Mouse (Mus musculus): Measurements from ENCODE around the gene Dlgap4.
A peak's percentile ranks its signal among the peaks of the same experiment; 100 is the strongest.
"Not testable (repeated sequence)": the region's sequence is repeated elsewhere in the genome, so short reads cannot be mapped to it uniquely, and the experiment has no call there.

Gene Dlgap4

GRCm38 (mm10) chr2:156769274-156769673 is 155.8 kb downstream of the Dlgap4 start:
- DNase-seq (ENCODE audit: extremely low read depth, insufficient read length, low spot score), result no peak

- no peak for DNase-seq (ENCODE audit: extremely low read depth, insufficient read length, low spot score)
Measured at GRCm38 (mm10) chr2:156773470-156773869, 160.0 kb downstream of the Dlgap4 start.

DNA sequence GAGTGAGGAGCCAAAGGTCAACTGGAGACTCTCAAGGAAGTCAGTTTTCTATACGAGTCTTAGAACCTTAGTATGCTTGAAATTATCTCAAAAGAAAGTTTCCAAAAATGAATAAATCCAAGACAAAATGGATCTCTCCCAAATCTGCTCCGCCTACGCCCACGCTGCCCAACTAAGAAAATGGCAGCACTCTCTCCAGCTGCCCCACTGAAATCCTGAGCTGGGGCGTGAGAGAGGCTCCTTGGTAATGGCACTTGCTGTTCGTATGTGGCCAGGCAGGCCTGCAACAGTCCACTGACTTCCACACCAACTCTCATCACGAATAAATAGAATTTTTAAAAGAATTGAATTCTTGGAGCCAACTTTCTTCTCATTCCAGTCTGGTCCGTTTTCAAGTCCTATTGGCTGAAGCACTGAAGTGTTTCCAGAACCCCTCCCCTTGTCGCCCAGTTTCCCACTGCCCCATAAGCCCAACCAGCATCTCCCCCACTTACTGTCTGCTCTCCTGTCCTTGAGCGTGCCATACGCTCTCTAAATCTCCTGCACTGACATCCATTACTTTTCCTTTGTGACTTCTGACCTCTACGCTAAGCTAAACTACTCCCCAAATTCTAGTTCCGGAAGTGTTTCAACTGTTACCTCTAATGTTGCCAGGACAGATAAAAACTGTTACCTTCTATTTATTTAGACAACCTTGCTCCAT is 160.7 kb downstream of the Dlgap4 start:
- DNase-seq (ENCODE audit: extremely low read depth, insufficient read length, low spot score), result no peak

DNA sequence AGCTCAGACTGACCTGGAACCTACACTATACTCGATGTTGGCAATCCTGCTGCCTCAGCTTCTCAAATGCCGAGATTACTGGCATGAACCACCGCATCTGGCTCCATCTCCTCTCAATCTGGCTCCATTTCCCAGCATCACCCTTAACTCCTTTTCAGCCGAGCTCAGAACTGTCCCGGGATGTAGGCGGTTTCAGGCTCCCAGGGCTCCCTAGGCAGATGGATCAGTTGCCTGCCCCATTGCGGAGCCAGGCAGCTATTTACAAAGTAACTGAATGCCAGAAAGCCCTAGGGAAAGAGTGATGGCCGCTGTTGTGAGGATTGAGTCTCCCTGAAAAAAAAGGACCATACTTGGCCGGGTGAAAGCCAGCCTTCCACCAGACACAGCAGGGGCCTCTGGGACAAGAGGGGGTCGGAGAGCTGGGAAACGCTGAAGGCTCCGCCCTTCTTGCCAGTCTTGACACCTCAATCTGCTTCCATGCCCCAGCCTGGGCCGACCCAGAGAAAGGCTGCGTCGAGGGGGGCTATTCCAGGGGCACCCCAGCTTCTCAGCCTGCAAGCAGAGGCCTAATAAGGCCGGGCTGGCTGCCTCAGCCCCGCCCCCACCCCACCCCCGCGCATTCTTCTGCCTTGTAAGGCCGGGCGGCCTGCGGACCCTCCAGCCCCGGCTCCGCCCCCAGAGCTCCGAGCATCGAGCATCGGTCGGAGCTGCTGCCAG is 161.4 kb downstream of the Dlgap4 start, which contains the start of gene Myl9:
TSS of gene Myl9 (plus strand) at position 683 of the 717 bp plus-strand sequence.
- no peak for DNase-seq (ENCODE audit: extremely low read depth, insufficient read length, low spot score)

GRCm38 (mm10) chr2:156775455-156776435 is 162.2 kb downstream of the Dlgap4 start:
- DNase-seq (ENCODE audit: extremely low read depth, insufficient read length, low spot score), result no peak

DNA sequence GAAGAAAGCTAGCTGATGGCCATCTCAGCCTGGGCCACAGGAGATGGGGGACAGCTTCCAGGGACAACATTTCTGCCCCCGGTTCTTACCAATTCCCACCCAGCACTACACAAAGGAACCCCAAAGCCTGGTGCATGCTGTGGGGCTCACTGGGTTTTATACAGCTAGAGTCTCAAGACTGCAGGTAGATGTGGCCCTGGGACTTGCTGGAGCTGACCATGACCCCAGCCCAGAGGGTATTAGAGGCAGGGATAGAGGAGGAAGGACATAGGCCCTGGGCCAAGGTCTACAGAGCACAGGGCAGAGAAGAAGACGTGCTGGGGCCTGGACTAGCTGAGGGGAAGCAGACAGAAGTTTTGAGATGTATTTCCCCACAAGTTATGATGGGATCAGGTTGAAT is 163.4 kb downstream of the Dlgap4 start:
- no peak for DNase-seq (ENCODE audit: extremely low read depth, insufficient read length, low spot score)

- no peak for DNase-seq (ENCODE audit: extremely low read depth, insufficient read length, low spot score)
Measured at GRCm38 (mm10) chr2:156777326-156778004, 164.0 kb downstream of the Dlgap4 start.

GRCm38 (mm10) chr2:156778571-156778970 is 165.1 kb downstream of the Dlgap4 start:
- no peak for DNase-seq (ENCODE audit: extremely low read depth, insufficient read length, low spot score)

DNA sequence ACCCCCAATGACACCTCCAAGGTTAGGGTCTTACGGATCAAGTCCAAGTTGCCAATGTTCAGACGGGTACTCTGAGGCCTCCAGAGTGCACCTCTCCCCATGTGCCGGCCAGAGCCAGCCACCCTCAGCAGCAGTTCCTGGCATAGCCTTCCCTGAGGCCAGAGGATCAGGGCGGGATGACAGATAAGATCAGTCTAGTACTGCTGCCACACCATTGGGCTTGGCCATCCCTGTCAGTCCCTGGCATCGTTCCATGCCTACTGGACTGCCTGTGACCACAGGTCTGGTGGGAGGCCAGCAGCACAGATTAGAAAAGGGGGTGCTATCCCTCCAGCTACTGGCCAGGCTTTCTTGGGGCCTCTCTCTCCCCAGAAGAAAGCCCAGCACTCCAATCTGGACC is 165.5 kb downstream of the Dlgap4 start:
- peak; percentile 39 for DNase-seq (ENCODE audit: extremely low read depth, insufficient read length, low spot score)

GRCm38 (mm10) chr2:156779488-156779887 is 166.0 kb downstream of the Dlgap4 start:
- DNase-seq (ENCODE audit: extremely low read depth, insufficient read length, low spot score), result no peak

DNA sequence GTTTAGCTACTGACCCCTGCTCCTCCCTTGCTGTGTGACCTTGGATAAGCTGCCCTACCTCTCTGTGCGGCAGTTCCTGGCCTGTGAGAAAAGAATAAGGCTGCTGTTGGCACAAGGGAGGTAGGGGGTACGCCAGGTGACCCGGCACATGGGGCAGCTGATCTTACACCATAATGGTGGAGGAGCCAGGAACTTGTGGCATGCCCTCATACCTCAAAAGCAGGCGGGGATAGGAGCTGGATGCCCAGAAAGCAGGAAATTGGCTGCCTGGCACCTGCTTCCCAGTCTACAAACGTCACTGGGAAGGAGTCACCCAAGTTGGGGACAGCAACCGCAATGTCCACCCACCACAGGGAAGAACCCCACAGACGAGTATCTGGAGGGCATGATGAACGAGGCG is 166.6 kb downstream of the Dlgap4 start:
- DNase-seq (ENCODE audit: extremely low read depth, insufficient read length, low spot score), result no peak

DNA sequence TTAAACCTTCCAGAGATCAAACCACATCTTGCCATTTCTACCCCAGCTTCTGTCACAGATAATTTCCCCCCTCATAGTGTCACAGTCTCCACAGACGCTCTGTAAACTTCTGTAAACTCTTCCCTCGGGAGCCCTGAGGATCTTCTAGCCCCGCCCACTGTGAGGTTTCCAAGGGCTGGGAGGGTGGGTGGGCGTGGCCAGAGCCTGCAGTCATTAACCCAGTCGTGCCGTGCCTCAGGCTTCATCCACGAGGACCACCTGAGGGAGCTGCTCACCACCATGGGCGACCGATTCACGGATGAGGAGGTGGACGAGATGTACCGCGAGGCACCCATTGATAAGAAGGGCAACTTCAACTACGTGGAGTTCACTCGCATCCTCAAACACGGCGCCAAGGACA is 167.2 kb downstream of the Dlgap4 start:
- no peak for DNase-seq (ENCODE audit: extremely low read depth, insufficient read length, low spot score)

DNA sequence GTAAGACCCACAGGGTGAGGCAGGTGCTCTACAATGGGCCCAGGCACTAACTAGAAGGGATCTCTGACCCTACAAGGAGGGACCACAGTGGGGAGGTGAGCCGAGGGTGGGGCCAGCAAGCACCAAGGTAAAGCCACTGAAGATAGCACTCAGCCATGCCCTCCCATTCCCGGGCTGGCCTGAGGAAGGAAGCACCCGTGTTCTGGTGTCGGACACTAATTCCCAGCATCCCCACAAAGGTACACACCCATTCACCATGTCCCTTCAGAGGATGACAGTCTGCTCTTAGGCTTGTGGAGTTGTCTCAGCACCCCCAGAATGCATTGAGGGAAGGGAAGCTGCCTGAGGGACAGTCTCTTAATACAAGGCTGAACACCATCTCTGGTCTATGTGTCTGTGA is 167.8 kb downstream of the Dlgap4 start:
- DNase-seq (ENCODE audit: extremely low read depth, insufficient read length, low spot score), result no peak

GRCm38 (mm10) chr2:156781836-156782480 is 168.5 kb downstream of the Dlgap4 start:
- no peak for DNase-seq (ENCODE audit: extremely low read depth, insufficient read length, low spot score)

- no peak for DNase-seq (ENCODE audit: extremely low read depth, insufficient read length, low spot score)
Measured at GRCm38 (mm10) chr2:156782481-156783348, 169.2 kb downstream of the Dlgap4 start.

GRCm38 (mm10) chr2:156783349-156783728 is 169.8 kb downstream of the Dlgap4 start:
- DNase-seq (ENCODE audit: extremely low read depth, insufficient read length, low spot score), result no peak

- no peak for DNase-seq (ENCODE audit: extremely low read depth, insufficient read length, low spot score)
Measured at GRCm38 (mm10) chr2:156784016-156784585, 170.6 kb downstream of the Dlgap4 start.

- no peak for DNase-seq (ENCODE audit: extremely low read depth, insufficient read length, low spot score)
Measured at GRCm38 (mm10) chr2:156784891-156785290, 171.4 kb downstream of the Dlgap4 start.

- not testable (repeated sequence) for DNase-seq (ENCODE audit: extremely low read depth, insufficient read length, low spot score)
Measured at GRCm38 (mm10) chr2:156786369-156786768, 172.9 kb downstream of the Dlgap4 start.
